In the genomic region with DNA sequence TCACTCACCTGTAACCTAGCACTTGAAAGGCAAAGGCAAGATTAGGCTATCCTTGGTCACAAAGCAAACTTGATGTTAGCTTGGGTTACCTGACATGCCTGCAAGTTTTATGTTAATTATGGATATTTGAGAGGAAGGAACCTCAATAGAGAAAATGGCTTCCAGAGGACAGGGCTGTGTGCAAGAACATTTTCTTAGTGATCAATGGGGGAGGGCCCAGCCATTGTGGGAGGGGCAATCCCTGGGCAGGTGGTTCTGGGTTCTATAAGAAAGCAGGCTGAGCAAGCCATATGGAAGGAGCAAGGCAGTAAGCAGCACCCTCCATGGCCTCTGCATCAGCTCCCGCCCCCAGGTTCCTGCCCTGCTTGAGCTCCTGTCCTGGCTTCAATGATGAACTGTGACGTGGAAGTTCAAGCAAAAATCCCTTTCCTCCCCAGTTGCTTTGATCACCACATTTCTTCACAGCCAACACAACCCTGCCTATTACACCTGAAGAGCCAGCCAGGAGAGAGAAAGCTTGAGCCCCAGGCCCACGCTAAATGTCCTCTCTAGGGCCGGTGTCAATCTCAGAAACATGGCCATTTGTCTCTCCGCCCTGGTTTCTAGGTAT, we compare ENCODE assay signal across 9 mouse cellular contexts. TPM values are rescaled to one million over a fixed set of nuclear protein-coding genes. Genes with fewer than 3 reads are reported as not detected.
DNase-seq lines count a peak whose midpoint lies in the region; ATAC-seq and TF ChIP-seq lines count a peak whose summit lies in the region.
"Had no signal": no experiment of that assay in that cellular context is flagged by ENCODE, and none has a peak within 500 bp of the region (broad histone marks: within the 10 kb centered on the region; RNA-seq: fewer than 3 reads in every experiment).

No protein-coding gene starts in this region.

- no peak overlapping the region for H3K4me3 ChIP-seq in heart, embryonic 13.5 days
- H3K4me3 ChIP-seq in lung, postnatal 0 days (ENCODE audit: low read depth, low read length), result no peak overlapping the region
- no peak overlapping the region for H3K4me3 ChIP-seq in limb, embryonic 12.5 days (replicated peaks)
- no peak overlapping the region for H3K4me3 ChIP-seq in stomach, embryonic 16.5 days (replicated peaks; ENCODE audit: low read length)
- H3K4me3 ChIP-seq: embryonic facial prominence, embryonic 15.5 days had no signal

- ATAC-seq in heart, embryonic 13.5 days (ENCODE audit: extremely low read depth, insufficient number of reproducible peaks, low FRiP score, low TSS enrichment), result no peak
- no peak for ATAC-seq in lung, postnatal 0 days
- ATAC-seq in limb, embryonic 12.5 days (ENCODE audit: insufficient number of reproducible peaks, insufficient read depth, low FRiP score, low TSS enrichment, low read depth), result no peak
- ATAC-seq in stomach, embryonic 16.5 days (ENCODE audit: insufficient read depth, low FRiP score), result no peak

- 86% methylated on average over 5 of the region's 5 CpGs for WGBS in heart, embryonic 13.5 days
- 84% methylated on average over 5 of the region's 5 CpGs for WGBS in lung, postnatal 0 days
- 81% methylated on average over 5 of the region's 5 CpGs for WGBS in limb, embryonic 12.5 days
- 81% methylated on average over 5 of the region's 5 CpGs for WGBS in stomach, embryonic 16.5 days

- H3K9me3 ChIP-seq in heart, embryonic 13.5 days, result no peaks in the 10 kb centered on the region
- H3K9me3 ChIP-seq in lung, postnatal 0 days (ENCODE audit: low read length), result no peaks in the 10 kb centered on the region
- peaks cover 4% of the 10 kb centered on the region; the same call in 1 of the 2 replicates for H3K9me3 ChIP-seq in limb, embryonic 12.5 days
- no peaks in the 10 kb centered on the region for H3K9me3 ChIP-seq in stomach, embryonic 16.5 days (replicated peaks; ENCODE audit: control insufficient read depth, low read length)
- H3K9me3 ChIP-seq: embryonic facial prominence, embryonic 15.5 days had no signal

- peak overlapping the region; percentile 70; the same call in 1 of the 2 replicates for H3K9ac ChIP-seq in heart, embryonic 13.5 days
- H3K9ac ChIP-seq in lung, postnatal 0 days (replicated peaks; ENCODE audit: low read depth), result no peak overlapping the region
- no peak overlapping the region for H3K9ac ChIP-seq in limb, embryonic 12.5 days (replicated peaks)
- H3K9ac ChIP-seq in stomach, embryonic 16.5 days (ENCODE audit: low read length), result no peak overlapping the region
- H3K9ac ChIP-seq: embryonic facial prominence, embryonic 15.5 days had no signal

- H3K4me2 ChIP-seq in heart, embryonic 13.5 days, result no peak overlapping the region
- no peak overlapping the region for H3K4me2 ChIP-seq in lung, postnatal 0 days (replicated peaks; ENCODE audit: low read depth, low read length)
- H3K4me2 ChIP-seq in limb, embryonic 12.5 days, result no peak overlapping the region
- H3K4me2 ChIP-seq in stomach, embryonic 16.5 days (ENCODE audit: low read depth, low read length), result no peak overlapping the region

- intact Hi-C loops in left cerebral cortex, postnatal 10 days (cut with DNase I), result no loop called here

- H3K4me1 ChIP-seq in heart, embryonic 13.5 days, result peaks cover 82% of the 10 kb centered on the region
- peaks cover 17% of the 10 kb centered on the region; the same call in 1 of the 2 replicates for H3K4me1 ChIP-seq in lung, postnatal 0 days (ENCODE audit: insufficient read depth, low read depth, low read length)
- H3K4me1 ChIP-seq in limb, embryonic 12.5 days (replicated peaks), result peaks cover 33% of the 10 kb centered on the region
- H3K4me1 ChIP-seq in stomach, embryonic 16.5 days (ENCODE audit: control insufficient read depth, insufficient read depth, low read length), result peaks cover 32% of the 10 kb centered on the region

- 0 out of 2 replicates have a peak, but pooled peaks cover 3% of the 10 kb centered on the region for H3K36me3 ChIP-seq in heart, embryonic 13.5 days
- H3K36me3 ChIP-seq in lung, postnatal 0 days (ENCODE audit: insufficient read depth, low read length), result no peaks in the 10 kb centered on the region
- no peaks in the 10 kb centered on the region for H3K36me3 ChIP-seq in limb, embryonic 12.5 days
- no peaks in the 10 kb centered on the region for H3K36me3 ChIP-seq in stomach, embryonic 16.5 days (ENCODE audit: control insufficient read depth, insufficient read depth, low read length)
- H3K36me3 ChIP-seq: embryonic facial prominence, embryonic 15.5 days had no signal

- DNase-seq in heart, adult 18-20 months, result no peak
- DNase-seq in lung, postnatal 0 days (ENCODE audit: low spot score), result no peak
- DNase-seq in lung, adult 18-20 months, result no peak
- DNase-seq in left cerebral cortex, postnatal 10 days (ENCODE audit: extremely low spot score in 1 of 2, low spot score in 2 of 2), result no peak
- DNase-seq in yolk sac, embryonic 10.5 days (ENCODE audit: low spot score), result no peak

- H3K27me3 ChIP-seq in heart, embryonic 13.5 days (replicated peaks), result no peaks in the 10 kb centered on the region
- H3K27me3 ChIP-seq in lung, postnatal 0 days (replicated peaks; ENCODE audit: insufficient read depth, low read length), result no peaks in the 10 kb centered on the region
- H3K27me3 ChIP-seq in limb, embryonic 12.5 days, result no peaks in the 10 kb centered on the region
- H3K27me3 ChIP-seq in stomach, embryonic 16.5 days (ENCODE audit: control insufficient read depth, insufficient read depth, low read length), result no peaks in the 10 kb centered on the region
- H3K27me3 ChIP-seq: embryonic facial prominence, embryonic 15.5 days had no signal

- no peak for TF ChIP-seq CTCF in lung, postnatal 0 days (IDR thresholded peaks at IDR 0.05)

- peak overlapping the region; percentile 87 for H3K27ac ChIP-seq in heart, embryonic 13.5 days (replicated peaks)
- peak overlapping the region; percentile 29; the same call in 1 of the 2 replicates for H3K27ac ChIP-seq in lung, postnatal 0 days (ENCODE audit: low read length)
- H3K27ac ChIP-seq in limb, embryonic 12.5 days, result peak overlapping the region; percentile 68
- H3K27ac ChIP-seq in stomach, embryonic 16.5 days (ENCODE audit: low read length), result 0 out of 2 replicates have a peak overlapping the region, but pooled peaks have one; percentile 14

- TF ChIP-seq EP300 in lung, postnatal 0 days (IDR thresholded peaks at IDR 0.05), result no peak

RNA-seq across cellular contexts. Expression of gene Coro1c, which starts 20.3 kb away (rescaled TPM):
- polyA plus RNA-seq in heart, embryonic 13.5 days (2015; fragmentation: Nextera tagmentation; extraction: Ambion mirVana), result 95.4 and 99.4 TPM in 2 replicates
- total RNA-seq in heart, adult 18-20 months (2021), result 10 to 100 TPM; 30.3 to 33.1 TPM
- polyA plus RNA-seq in lung, postnatal 0 days (2015; fragmentation: Nextera tagmentation; extraction: Ambion mirVana), result 102 and 115 TPM in 2 replicates
- polyA plus RNA-seq in limb, embryonic 12.5 days (2016; fragmentation: Nextera tagmentation; extraction: Ambion mirVana), result 91.1 and 99.4 TPM in 2 replicates
- polyA plus RNA-seq in stomach, embryonic 16.5 days (2015; fragmentation: Nextera tagmentation; extraction: Ambion mirVana), result 145 and 159 TPM in 2 replicates
- 100 to 1,000 TPM; 117 to 122 TPM for total RNA-seq in left cerebral cortex, postnatal 10 days (2021)

RNA-seq across cellular contexts. Expression of gene Selplg, which starts 55.8 kb away (rescaled TPM):
- 1.2 and 1.3 TPM in 2 replicates for polyA plus RNA-seq in heart, embryonic 13.5 days (2015; fragmentation: Nextera tagmentation; extraction: Ambion mirVana)
- total RNA-seq in heart, adult 18-20 months (2021), result 1 to 10 TPM; 4.4 to 7.3 TPM
- polyA plus RNA-seq in lung, postnatal 0 days (2015; fragmentation: Nextera tagmentation; extraction: Ambion mirVana), result 14.6 and 15.1 TPM in 2 replicates
- polyA plus RNA-seq in limb, embryonic 12.5 days (2016; fragmentation: Nextera tagmentation; extraction: Ambion mirVana), result 1.4 and 1.8 TPM in 2 replicates
- polyA plus RNA-seq in stomach, embryonic 16.5 days (2015; fragmentation: Nextera tagmentation; extraction: Ambion mirVana), result 7.3 and 9.1 TPM in 2 replicates
- 10 to 100 TPM; 16.1 to 18.7 TPM for total RNA-seq in left cerebral cortex, postnatal 10 days (2021)

Comparison
In these comparisons a context has a peak if more than half of its experiments do, and no peak if none do; other contexts are left out.
1. H3K27ac ChIP-seq: peak in every context shown above with its lines; median percentile 87 in heart, embryonic 13.5 days; 68 in limb, embryonic 12.5 days; 29 in lung, postnatal 0 days; 14 in stomach, embryonic 16.5 days.